Comparison of ENCODE assay signal across 19 mouse cellular contexts in the genomic region with DNA sequence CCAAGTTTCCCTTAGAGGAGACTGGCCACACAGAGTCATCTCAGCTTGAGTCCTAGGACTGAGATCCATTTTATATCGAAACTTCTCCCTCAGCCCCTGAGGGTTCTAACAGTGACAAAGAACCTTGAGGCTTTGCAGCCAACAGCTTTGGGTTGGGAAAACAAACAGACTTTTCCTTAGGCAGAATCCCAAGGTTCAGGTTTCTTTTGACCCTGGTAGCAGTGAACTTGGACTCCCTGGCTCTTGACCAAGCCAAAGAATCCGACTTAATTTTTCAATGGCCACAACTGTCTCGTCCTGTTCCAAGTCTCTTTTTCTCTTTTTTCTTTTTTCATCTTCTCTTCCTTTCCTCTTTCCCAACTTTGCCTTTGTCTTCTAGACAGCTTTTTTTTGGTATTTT.
DNase-seq lines count a peak whose midpoint lies in the region; ATAC-seq lines count a peak whose summit lies in the region.
"Had no signal": no experiment of that assay in that cellular context is flagged by ENCODE, and none has a peak within 500 bp of the region (broad histone marks: within the 10 kb centered on the region; RNA-seq: fewer than 3 reads in every experiment).

No protein-coding gene starts in this region.

- WGBS in lung, embryonic 16.5 days = 53% methylated on average over 3 of the region's 3 CpGs
- WGBS in hindbrain, embryonic 10.5 days = 79% methylated on average over 3 of the region's 3 CpGs

- H3K4me2 ChIP-seq in lung, embryonic 16.5 days (ENCODE audit: low read depth, low read length) = no peak overlapping the region
- H3K4me2 ChIP-seq: embryonic facial prominence, embryonic 15.5 days had no signal

- H3K4me1 ChIP-seq in lung, embryonic 16.5 days (replicated peaks; ENCODE audit: control insufficient read depth, insufficient read depth, low read length) = peaks cover 9% of the 10 kb centered on the region; the same call in 1 of the 2 replicates
- H3K4me1 ChIP-seq in hindbrain, embryonic 10.5 days (replicated peaks) = no peaks in the 10 kb centered on the region
- H3K4me1 ChIP-seq: embryonic facial prominence, embryonic 15.5 days; limb, embryonic 10.5 days had no signal

- 0 out of 2 replicates have a peak overlapping the region, but pooled peaks have one; percentile 27 for H3K27ac ChIP-seq in lung, embryonic 16.5 days (ENCODE audit: low read length)
- no peak overlapping the region for H3K27ac ChIP-seq in hindbrain, embryonic 10.5 days
- H3K27ac ChIP-seq: embryonic facial prominence, embryonic 15.5 days; hindbrain, postnatal 0 days; left cerebral cortex, adult 2 months; limb, embryonic 10.5 days had no signal

- DNase-seq in heart, adult 9 months (ENCODE audit: low spot score in 2 of 2) = peak; percentile 48 to 50
- DNase-seq in heart, postnatal 4 days = no peak
- DNase-seq in lung, postnatal 14 days = no peak
- peak; percentile 56 for DNase-seq in kidney, adult 9 months
- peak; percentile 47 to 59 for DNase-seq in kidney, postnatal 36 days
- no peak for DNase-seq in hindbrain, embryonic 10.5 days (ENCODE audit: low spot score)
- DNase-seq: adrenal gland, postnatal 36 days; cerebellum, adult 18-20 months; cerebellum, postnatal 25 days; liver, postnatal 0 days; right cerebral cortex, adult 18-20 months; thymus, postnatal 14 days had no signal

- no peaks in the 10 kb centered on the region for H3K9me3 ChIP-seq in lung, embryonic 16.5 days (ENCODE audit: control insufficient read depth, low read length)
- H3K9me3 ChIP-seq in hindbrain, embryonic 10.5 days = no peaks in the 10 kb centered on the region
- H3K9me3 ChIP-seq: embryonic facial prominence, embryonic 15.5 days; limb, embryonic 10.5 days had no signal

- H3K27me3 ChIP-seq in lung, embryonic 16.5 days (ENCODE audit: control insufficient read depth, insufficient read depth, low read depth, low read length) = no peaks in the 10 kb centered on the region
- H3K27me3 ChIP-seq in hindbrain, embryonic 10.5 days (ENCODE audit: insufficient read depth, poor library complexity, severe bottlenecking) = no peaks in the 10 kb centered on the region
- H3K27me3 ChIP-seq: embryonic facial prominence, embryonic 15.5 days had no signal

- H3K4me3 ChIP-seq in lung, embryonic 16.5 days (ENCODE audit: low read length) = no peak overlapping the region
- no peak overlapping the region for H3K4me3 ChIP-seq in hindbrain, embryonic 10.5 days
- H3K4me3 ChIP-seq: embryonic facial prominence, embryonic 15.5 days; left cerebral cortex, adult 2 months; limb, embryonic 10.5 days had no signal

- H3K36me3 ChIP-seq in lung, embryonic 16.5 days (ENCODE audit: control insufficient read depth, insufficient read depth, low read length) = no peaks in the 10 kb centered on the region
- no peaks in the 10 kb centered on the region for H3K36me3 ChIP-seq in hindbrain, embryonic 10.5 days
- H3K36me3 ChIP-seq: embryonic facial prominence, embryonic 15.5 days; limb, embryonic 10.5 days had no signal

- H3K9ac ChIP-seq in lung, embryonic 16.5 days (ENCODE audit: low read length) = no peak overlapping the region
- H3K9ac ChIP-seq: embryonic facial prominence, embryonic 15.5 days; liver, postnatal 0 days had no signal

- no peak for ATAC-seq in lung, embryonic 16.5 days (ENCODE audit: low read depth)
- ATAC-seq: forebrain, embryonic 16.5 days; hindbrain, postnatal 0 days; intestine, postnatal 0 days; liver, postnatal 0 days had no signal

Comparison
In these comparisons a context has a peak if more than half of its experiments do, and no peak if none do; other contexts are left out.
1. DNase-seq: peak in heart, adult 9 months (2 of 2), kidney, adult 9 months (single experiment) and kidney, postnatal 36 days (2 of 2); none in heart, postnatal 4 days (single experiment), lung, postnatal 14 days (single experiment) and hindbrain, embryonic 10.5 days (single experiment).